9 mouse cellular contexts compared by ENCODE assay signal in the genomic region with DNA sequence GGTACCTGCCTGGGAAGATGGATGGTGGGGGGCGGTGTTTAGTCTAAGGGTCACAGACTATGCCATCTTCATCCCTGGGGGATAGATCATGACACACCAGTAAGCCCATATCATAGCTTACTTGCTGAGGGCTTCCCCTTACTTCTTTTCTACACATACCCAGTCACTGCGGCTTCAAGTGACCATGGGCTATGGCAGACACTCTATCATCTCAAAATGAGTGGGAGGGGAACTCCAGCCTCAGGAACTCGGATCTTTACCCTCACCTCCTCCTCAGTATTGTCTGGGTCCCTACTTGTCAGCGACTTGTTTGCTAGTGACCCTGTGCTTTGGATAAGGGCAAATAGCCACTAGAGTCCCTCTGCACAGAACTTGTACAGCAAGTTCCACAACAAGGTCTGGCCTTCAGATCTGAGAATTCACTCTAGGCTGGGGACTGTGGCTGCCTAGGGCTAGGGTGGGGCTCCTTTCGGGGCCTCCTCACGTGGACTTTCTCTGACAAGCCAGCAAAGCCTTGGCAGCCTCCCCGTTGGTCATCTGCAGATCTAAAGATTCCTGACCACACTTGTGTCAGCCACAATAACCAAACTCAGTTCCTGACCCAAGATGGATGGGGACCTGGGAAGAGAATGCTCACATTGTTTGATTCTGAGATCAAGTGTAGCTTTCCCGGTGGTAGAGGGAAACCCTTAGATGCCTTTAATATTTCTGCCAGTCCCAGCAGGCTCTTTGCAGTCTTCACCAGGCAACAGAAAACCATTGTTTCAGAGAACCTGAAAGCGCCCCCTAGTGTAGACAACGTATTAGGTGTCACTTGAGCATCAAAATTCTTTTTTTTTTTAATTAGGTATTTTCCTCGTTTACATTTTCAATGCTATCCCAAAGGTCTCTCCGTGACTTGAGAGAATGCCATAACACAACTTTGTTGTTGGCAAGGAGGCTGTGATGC. TPM values are rescaled to one million over a fixed set of nuclear protein-coding genes. Genes with fewer than 3 reads are reported as not detected.
A peak's percentile ranks its signal among the peaks of the same experiment; 100 is the strongest.
DNase-seq lines count a peak whose midpoint lies in the region; ATAC-seq and TF ChIP-seq lines count a peak whose summit lies in the region.
"Had no signal": no experiment of that assay in that cellular context is flagged by ENCODE, and none has a peak within 500 bp of the region (broad histone marks: within the 10 kb centered on the region; RNA-seq: fewer than 3 reads in every experiment).

No protein-coding gene starts in this region.

- no peak for DNase-seq in heart, postnatal 0 days (ENCODE audit: low spot score)
- peak; percentile 77 for DNase-seq in ZHBTc4 (ENCODE audit: low read depth, low spot score)
- DNase-seq in naive thymus-derived CD4-positive, alpha-beta T cell, adult 2 months (ENCODE audit: low read depth): peak; percentile 18
- no peak for DNase-seq in layer of hippocampus, postnatal 36 days
- no peak for DNase-seq in yolk sac, embryonic 10.5 days (ENCODE audit: low spot score)

- H3K9me3 ChIP-seq in heart, postnatal 0 days (replicated peaks; ENCODE audit: control insufficient read depth, low read length): no peaks in the 10 kb centered on the region
- H3K9me3 ChIP-seq in heart, embryonic 11.5 days (replicated peaks; ENCODE audit: control insufficient read depth, low read length): no peaks in the 10 kb centered on the region
- H3K9me3 ChIP-seq in intestine, postnatal 0 days (ENCODE audit: control insufficient read depth): no peaks in the 10 kb centered on the region
- H3K9me3 ChIP-seq: limb, embryonic 15.5 days had no signal

- WGBS in heart, postnatal 0 days: 61% methylated on average over 12 of the region's 12 CpGs
- 51% methylated on average over 12 of the region's 12 CpGs for WGBS in heart, embryonic 11.5 days (ENCODE audit: insufficient replicate concordance)
- 43% methylated on average over 12 of the region's 12 CpGs for WGBS in intestine, postnatal 0 days

- peak; percentile 13; the same call in 1 of the 2 replicates for TF ChIP-seq CTCF in heart, postnatal 0 days (IDR thresholded peaks at IDR 0.05; ENCODE audit: low read depth)
- TF ChIP-seq CTCF in intestine, postnatal 0 days (IDR thresholded peaks at IDR 0.05; ENCODE audit: low read depth): peak; percentile 65

- H3K27me3 ChIP-seq in heart, postnatal 0 days (ENCODE audit: control insufficient read depth, insufficient read depth, low read length): no peaks in the 10 kb centered on the region
- no peaks in the 10 kb centered on the region for H3K27me3 ChIP-seq in heart, embryonic 11.5 days (ENCODE audit: control insufficient read depth, insufficient read depth, low read length)
- no peaks in the 10 kb centered on the region for H3K27me3 ChIP-seq in intestine, postnatal 0 days (replicated peaks; ENCODE audit: control insufficient read depth, insufficient read depth, low read length)
- H3K27me3 ChIP-seq: limb, embryonic 15.5 days had no signal

- peaks cover 7% of the 10 kb centered on the region; the same call in 1 of the 2 replicates for H3K4me1 ChIP-seq in heart, postnatal 0 days (ENCODE audit: control insufficient read depth, insufficient read depth)
- no peaks in the 10 kb centered on the region for H3K4me1 ChIP-seq in heart, embryonic 11.5 days (ENCODE audit: control insufficient read depth, insufficient read depth, low read length)
- 0 out of 2 replicates have a peak, but pooled peaks cover 5% of the 10 kb centered on the region for H3K4me1 ChIP-seq in intestine, postnatal 0 days (replicated peaks; ENCODE audit: control insufficient read depth, insufficient read depth, low read length)

- ATAC-seq in heart, postnatal 0 days (ENCODE audit: insufficient read depth, low read depth): no peak
- ATAC-seq in heart, embryonic 11.5 days (replicated peaks; ENCODE audit: insufficient number of reproducible peaks, low FRiP score, low TSS enrichment): no peak
- ATAC-seq in intestine, postnatal 0 days: no peak
- ATAC-seq in inflammation-experienced regulatory T-cells, adult 6 months: no peak

- no peaks in the 10 kb centered on the region for H3K36me3 ChIP-seq in heart, postnatal 0 days (replicated peaks; ENCODE audit: control insufficient read depth, insufficient read depth, low read length)
- H3K36me3 ChIP-seq in heart, embryonic 11.5 days (ENCODE audit: control insufficient read depth, insufficient read depth, low read length): no peaks in the 10 kb centered on the region
- no peaks in the 10 kb centered on the region for H3K36me3 ChIP-seq in intestine, postnatal 0 days (ENCODE audit: control insufficient read depth, insufficient read depth)
- H3K36me3 ChIP-seq: limb, embryonic 15.5 days had no signal

- no peak for TF ChIP-seq EP300 in heart, postnatal 0 days (IDR thresholded peaks at IDR 0.05; ENCODE audit: low read depth)

- H3K9ac ChIP-seq in heart, postnatal 0 days (replicated peaks; ENCODE audit: low read depth, low read length): no peak overlapping the region
- no peak overlapping the region for H3K9ac ChIP-seq in heart, embryonic 11.5 days (ENCODE audit: low read depth, low read length)
- no peak overlapping the region for H3K9ac ChIP-seq in intestine, postnatal 0 days (ENCODE audit: low read depth, low read length)
- H3K9ac ChIP-seq: limb, embryonic 15.5 days had no signal

- no peak overlapping the region for H3K27ac ChIP-seq in heart, postnatal 0 days (ENCODE audit: low read depth)
- H3K27ac ChIP-seq in heart, embryonic 11.5 days (ENCODE audit: low read depth, low read length): no peak overlapping the region
- H3K27ac ChIP-seq in intestine, postnatal 0 days (ENCODE audit: low read depth, low read length): no peak overlapping the region
- H3K27ac ChIP-seq: limb, embryonic 15.5 days had no signal

- H3K4me2 ChIP-seq in heart, postnatal 0 days (ENCODE audit: low read depth, low read length): no peak overlapping the region
- H3K4me2 ChIP-seq in heart, embryonic 11.5 days: no peak overlapping the region
- H3K4me2 ChIP-seq in intestine, postnatal 0 days (replicated peaks; ENCODE audit: low read depth): no peak overlapping the region
- H3K4me2 ChIP-seq: limb, embryonic 15.5 days had no signal

- H3K4me3 ChIP-seq in heart, postnatal 0 days (ENCODE audit: low read depth, low read length): no peak overlapping the region
- H3K4me3 ChIP-seq in heart, embryonic 11.5 days (ENCODE audit: low read depth, low read length): no peak overlapping the region
- no peak overlapping the region for H3K4me3 ChIP-seq in intestine, postnatal 0 days (ENCODE audit: low read depth, low read length)
- H3K4me3 ChIP-seq: limb, embryonic 15.5 days had no signal

RNA-seq across cellular contexts. Expression of gene Epb41l4b, which starts 24.0 kb away (rescaled TPM):
- total RNA-seq in heart, postnatal 0 days (2014; rRNA removed; ENCODE audit: low replicate concordance): 0.19 and 3.1 TPM in 2 replicates
- 0.34 and 0.37 TPM in 2 replicates for polyA plus RNA-seq in heart, postnatal 0 days (2015; fragmentation: Nextera tagmentation; extraction: Ambion mirVana)
- 0.51 and 0.67 TPM in 2 replicates for polyA plus RNA-seq in heart, embryonic 11.5 days (2014; fragmentation: Nextera tagmentation; extraction: Ambion mirVana)
- polyA plus RNA-seq in intestine, postnatal 0 days (2015; fragmentation: Nextera tagmentation; extraction: Ambion mirVana): 47.7 and 47.8 TPM in 2 replicates
- not detected for polyA plus RNA-seq in inflammation-experienced regulatory T-cells, adult 6 months (2017; shearing (Covaris generic))
- 10 to 100 TPM; 20.4 to 23.5 TPM for total RNA-seq in layer of hippocampus, postnatal 36 days (2021)

Comparison
In these comparisons a context has a peak if more than half of its experiments do, and no peak if none do; other contexts are left out.
1. DNase-seq: peak in ZHBTc4 (single experiment) and naive thymus-derived CD4-positive, alpha-beta T cell, adult 2 months (single experiment); none in heart, postnatal 0 days (single experiment), layer of hippocampus, postnatal 36 days (0 of 2) and yolk sac, embryonic 10.5 days (single experiment).
2. RNA of gene Epb41l4b, which starts 24.0 kb away (polyA plus RNA-seq): 47.7 to 47.8 TPM in intestine, postnatal 0 days; 0.51 to 0.67 TPM in heart, embryonic 11.5 days, 0.34 to 0.37 TPM in heart, postnatal 0 days and not detected in inflammation-experienced regulatory T-cells, adult 6 months; every median in the first group is over 10 times any median in the second.